Mouse (Mus musculus) cerebellum, adult 2 months (tissue): Measurements from ENCODE around the gene Rreb1.

Experiments
- CTCF ChIP-seq: fragments of 200-500 bp; IDR thresholded peaks from 2 replicates; pipeline ENCODE4 v1.5.1; 2011; ENCODE audit warnings: low read depth, mild to moderate bottlenecking, control low read depth, low read length, moderate library complexity, borderline replicate concordance; ENCODE audit not compliant: insufficient read depth
- POLR2A ChIP-seq: fragments of 200-500 bp; IDR thresholded peaks from 2 replicates; pipeline ENCODE4 v1.6.1; 2011; ENCODE audit warnings: low read length, control low read depth, borderline replicate concordance; ENCODE audit not compliant: insufficient read depth

DNA sequence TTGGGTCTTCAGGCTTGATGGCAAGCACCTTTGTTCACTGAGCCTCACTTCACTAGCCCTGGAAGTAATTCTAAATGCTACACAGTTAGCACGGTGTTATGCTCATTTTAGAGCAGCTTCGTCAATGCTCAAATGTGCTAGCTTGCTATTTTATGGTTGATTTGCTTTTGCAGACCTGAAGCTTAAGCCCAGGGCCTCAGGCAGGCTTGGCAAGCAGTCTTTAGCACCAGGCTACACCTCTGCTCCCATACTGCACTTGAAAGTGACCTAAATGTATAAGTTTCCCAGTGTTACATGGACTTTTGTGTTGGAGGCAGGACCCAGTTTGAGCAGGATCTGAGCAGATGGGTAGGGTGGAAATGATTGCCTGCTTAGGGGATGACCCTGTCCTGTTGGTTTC lies 97.7 kb downstream of the Rreb1 start:
- TF ChIP-seq POLR2A (no peak), CTCF (no peak)
